Mouse (Mus musculus) hindbrain, embryonic 13.5 days (tissue): ENCODE measurements around the gene Fzd4. TPM values are rescaled to one million over a fixed set of nuclear protein-coding genes. Genes with fewer than 3 reads are reported as not detected.

Experiments used
- ATAC-seq: fragments of 200-750 bp; cut with Nextera tagmentation; 2 replicates; pipeline ENCODE4 v1.8.0; 2017; ENCODE audit warnings: moderate TSS enrichment; ENCODE audit not compliant: low FRiP score
- H3K27ac ChIP-seq: fragments of 300-500 bp; sonication (generic); 2 replicates; pipeline ENCODE4 v1.5.1; 2015; ENCODE audit warnings: inconsistent platforms, mild to moderate bottlenecking, moderate library complexity
- H3K27me3 ChIP-seq: fragments of 300-500 bp; sonication (generic); 2 replicates; pipeline ENCODE4 v1.6.1; 2015; ENCODE audit warnings: mild to moderate bottlenecking, inconsistent platforms
- H3K36me3 ChIP-seq: fragments of 300-500 bp; sonication (generic); 2 replicates; pipeline ENCODE4 v1.6.1; 2015; ENCODE audit warnings: mild to moderate bottlenecking, inconsistent platforms
- H3K4me1 ChIP-seq: fragments of 300-500 bp; sonication (generic); replicated peaks from 2 replicates; pipeline ENCODE4 v1.6.1; 2015; ENCODE audit warnings: inconsistent platforms
- H3K4me2 ChIP-seq: fragments of 300-500 bp; sonication (generic); 2 replicates; pipeline ENCODE4 v1.6.1; 2015; ENCODE audit warnings: inconsistent platforms, mild to moderate bottlenecking, moderate library complexity
- H3K4me3 ChIP-seq: fragments of 300-500 bp; sonication (generic); 2 replicates; pipeline ENCODE4 v1.5.1; 2015; ENCODE audit warnings: mild to moderate bottlenecking, inconsistent platforms
- H3K9ac ChIP-seq: fragments of 300-500 bp; sonication (generic); 2 replicates; pipeline ENCODE4 v1.6.1; 2015; ENCODE audit warnings: mild to moderate bottlenecking, inconsistent platforms
- H3K9me3 ChIP-seq: fragments of 300-500 bp; sonication (generic); 2 replicates; pipeline ENCODE4 v1.6.1; 2016; ENCODE audit warnings: inconsistent platforms
- WGBS: fragments of 180-500 bp; shearing (Covaris S2); methylation state at CpG from one replicate; pipeline ENCODE4 v1.1.7; 2015; 5-methylcytosine and 5-hydroxymethylcytosine counted together
- polyA plus RNA-seq: library from polyadenylated mRNA; unstranded; fragments of >200 nt; fragmentation: Nextera tagmentation; extraction: Ambion mirVana; gene quantifications from 2 replicates; pipeline ENCODE4 v1.2.1, GENCODE M21; 2015

Fzd4 gene
- polyA plus RNA-seq, 1 experiment from 2014 or later, result 2.1 TPM

GRCm38 (mm10) chr7:89418917-89419679 is 14.9 kb downstream of the Fzd4 start:
- Histone ChIP-seq H3K4me3 (no peak overlapping the region), H3K9me3 (no peaks in the 10 kb centered on the region), H3K36me3 (no peaks in the 10 kb centered on the region), H3K4me2 (no peak overlapping the region), H3K9ac (no peak overlapping the region), H3K4me1 (0 out of 2 replicates have a peak, but pooled peaks cover 2% of the 10 kb centered on the region), H3K27ac (no peak overlapping the region), H3K27me3 (no peaks in the 10 kb centered on the region)
- no peak for ATAC-seq
- 65% methylated on average over 3 of the region's 3 CpGs for WGBS

GRCm38 (mm10) chr7:89421294-89421693 is 17.1 kb downstream of the Fzd4 start:
- no peaks in the 10 kb centered on the region for H3K36me3 ChIP-seq
- no peaks in the 10 kb centered on the region for H3K27me3 ChIP-seq
- ATAC-seq, result no peak
- no peak overlapping the region for H3K9ac ChIP-seq
- H3K27ac ChIP-seq, result no peak overlapping the region
- no peak overlapping the region for H3K4me3 ChIP-seq
- 0 out of 2 replicates have a peak, but pooled peaks cover 2% of the 10 kb centered on the region for H3K4me1 ChIP-seq
- H3K9me3 ChIP-seq, result no peaks in the 10 kb centered on the region
- H3K4me2 ChIP-seq, result no peak overlapping the region
- 96% methylated on average over 5 of the region's 5 CpGs for WGBS

GRCm38 (mm10) chr7:89422650-89423049 is 18.5 kb downstream of the Fzd4 start:
- WGBS, result 38% methylated on average over 8 of the region's 8 CpGs
- ATAC-seq, result no peak
- Histone ChIP-seq H3K9me3 (no peaks in the 10 kb centered on the region), H3K4me2 (no peak overlapping the region), H3K27ac (no peak overlapping the region), H3K27me3 (no peaks in the 10 kb centered on the region), H3K4me1 (0 out of 2 replicates have a peak, but pooled peaks cover 2% of the 10 kb centered on the region), H3K4me3 (no peak overlapping the region), H3K9ac (no peak overlapping the region), H3K36me3 (no peaks in the 10 kb centered on the region)

GRCm38 (mm10) chr7:89423194-89423593 is 19.0 kb downstream of the Fzd4 start:
- Histone ChIP-seq H3K27ac (no peak overlapping the region), H3K4me3 (no peak overlapping the region)

GRCm38 (mm10) chr7:89423688-89424255 is 19.6 kb downstream of the Fzd4 start:
- H3K4me1 ChIP-seq, result 0 out of 2 replicates have a peak, but pooled peaks cover 2% of the 10 kb centered on the region
- H3K4me3 ChIP-seq, result no peak overlapping the region
- H3K27me3 ChIP-seq, result no peaks in the 10 kb centered on the region
- H3K9ac ChIP-seq, result no peak overlapping the region
- H3K4me2 ChIP-seq, result no peak overlapping the region
- WGBS, result 47% methylated on average over 8 of the region's 8 CpGs
- H3K27ac ChIP-seq, result no peak overlapping the region
- no peaks in the 10 kb centered on the region for H3K9me3 ChIP-seq
- no peaks in the 10 kb centered on the region for H3K36me3 ChIP-seq
- no peak for ATAC-seq

More at GRCm38 (mm10) chr7:89423194-89423593, 19.0 kb downstream of the Fzd4 start:
- ATAC-seq, result no peak
- Histone ChIP-seq H3K4me2 (no peak overlapping the region), H3K27me3 (no peaks in the 10 kb centered on the region), H3K4me1 (0 out of 2 replicates have a peak, but pooled peaks cover 2% of the 10 kb centered on the region), H3K9me3 (no peaks in the 10 kb centered on the region), H3K36me3 (no peaks in the 10 kb centered on the region), H3K9ac (no peak overlapping the region)
- 12% methylated on average over 5 of the region's 5 CpGs for WGBS

GRCm38 (mm10) chr7:89424659-89425058 is 20.5 kb downstream of the Fzd4 start:
- ATAC-seq, result no peak
- Histone ChIP-seq H3K36me3 (no peaks in the 10 kb centered on the region), H3K27ac (no peak overlapping the region), H3K9me3 (no peaks in the 10 kb centered on the region), H3K4me1 (0 out of 2 replicates have a peak, but pooled peaks cover 2% of the 10 kb centered on the region), H3K4me2 (no peak overlapping the region), H3K9ac (no peak overlapping the region), H3K4me3 (no peak overlapping the region), H3K27me3 (no peaks in the 10 kb centered on the region)
- 85% methylated on average over 5 of the region's 5 CpGs for WGBS

- 64% methylated on average over 11 of the region's 11 CpGs for WGBS
- H3K4me1 ChIP-seq, result 0 out of 2 replicates have a peak, but pooled peaks cover 2% of the 10 kb centered on the region
- no peak overlapping the region for H3K4me3 ChIP-seq
- H3K9me3 ChIP-seq, result no peaks in the 10 kb centered on the region
- no peak overlapping the region for H3K4me2 ChIP-seq
- H3K27me3 ChIP-seq, result no peaks in the 10 kb centered on the region
- no peaks in the 10 kb centered on the region for H3K36me3 ChIP-seq
- H3K9ac ChIP-seq, result no peak overlapping the region
- no peak for ATAC-seq
- no peak overlapping the region for H3K27ac ChIP-seq
These were observed 21.9 kb downstream of the Fzd4 start for GRCm38 (mm10) chr7:89425803-89426725.

GRCm38 (mm10) chr7:89427101-89427500 is 22.9 kb downstream of the Fzd4 start:
- no peak overlapping the region for H3K9ac ChIP-seq
- H3K4me2 ChIP-seq, result no peak overlapping the region
- H3K4me1 ChIP-seq, result 0 out of 2 replicates have a peak, but pooled peaks cover 2% of the 10 kb centered on the region
- no peaks in the 10 kb centered on the region for H3K9me3 ChIP-seq
- H3K27ac ChIP-seq, result no peak overlapping the region
- H3K4me3 ChIP-seq, result no peak overlapping the region
- H3K36me3 ChIP-seq, result no peaks in the 10 kb centered on the region
- no peaks in the 10 kb centered on the region for H3K27me3 ChIP-seq
- ATAC-seq, result no peak
- WGBS, result 55% methylated on average over 5 of the region's 5 CpGs

GRCm38 (mm10) chr7:89428804-89429203 is 24.6 kb downstream of the Fzd4 start:
- no peaks in the 10 kb centered on the region for H3K4me1 ChIP-seq
- WGBS, result 87% methylated on average over 5 of the region's 5 CpGs
- no peaks in the 10 kb centered on the region for H3K36me3 ChIP-seq
- H3K27me3 ChIP-seq, result no peaks in the 10 kb centered on the region
- no peak for ATAC-seq
- H3K9me3 ChIP-seq, result no peaks in the 10 kb centered on the region
- no peak overlapping the region for H3K27ac ChIP-seq
- no peak overlapping the region for H3K9ac ChIP-seq
- no peak overlapping the region for H3K4me2 ChIP-seq
- H3K4me3 ChIP-seq, result no peak overlapping the region

- H3K4me3 ChIP-seq, result no peak overlapping the region
- no peak overlapping the region for H3K27ac ChIP-seq
- H3K4me2 ChIP-seq, result no peak overlapping the region
- no peaks in the 10 kb centered on the region for H3K4me1 ChIP-seq
- no peaks in the 10 kb centered on the region for H3K9me3 ChIP-seq
- H3K36me3 ChIP-seq, result no peaks in the 10 kb centered on the region
- no peaks in the 10 kb centered on the region for H3K27me3 ChIP-seq
- no peak overlapping the region for H3K9ac ChIP-seq
- WGBS, result 73% methylated on average over 1 of the region's 1 CpGs
- ATAC-seq, result no peak
These were observed 25.2 kb downstream of the Fzd4 start for GRCm38 (mm10) chr7:89429326-89429725.

- no peaks in the 10 kb centered on the region for H3K36me3 ChIP-seq
- WGBS, result 92% methylated on average over 2 of the region's 2 CpGs
- no peak overlapping the region for H3K4me3 ChIP-seq
- H3K9me3 ChIP-seq, result no peaks in the 10 kb centered on the region
- H3K4me1 ChIP-seq, result no peaks in the 10 kb centered on the region
- H3K4me2 ChIP-seq, result no peak overlapping the region
- no peaks in the 10 kb centered on the region for H3K27me3 ChIP-seq
- no peak for ATAC-seq
- no peak overlapping the region for H3K9ac ChIP-seq
- H3K27ac ChIP-seq, result no peak overlapping the region
These were observed 27.0 kb downstream of the Fzd4 start for GRCm38 (mm10) chr7:89431185-89431584.
